Mouse (Mus musculus) erythroblast, embryonic 14.5 days (primary cell): ENCODE data around the gene Hes2.

Experiments used
- GATA1 ChIP-seq: IDR thresholded peaks from 2 replicates; pipeline ENCODE4 v1.6.1; 2012; ENCODE audit warnings: low read length, inconsistent platforms, mixed read lengths
- TAL1 ChIP-seq: IDR thresholded peaks from 3 replicates; pipeline ENCODE4 v1.6.1; 2012; ENCODE audit warnings: low read length, inconsistent platforms, mixed read lengths

- TF ChIP-seq TAL1 = no peak
- no peak for TF ChIP-seq GATA1
Observed at GRCm38 (mm10) chr4:152159285-152159678, 615 bp downstream of the Hes2 start.
